Mouse (Mus musculus) midbrain, embryonic 14.5 days (tissue): Measurements from ENCODE around the gene Zfp1. TPM values are rescaled to one million over a fixed set of nuclear protein-coding genes. Genes with fewer than 3 reads are reported as not detected.

Experiments
- ATAC-seq: fragments of 200-750 bp; cut with Nextera tagmentation; 2 replicates; pipeline ENCODE4 v1.8.0; 2017; ENCODE audit warnings: moderate number of reproducible peaks, moderate library complexity; ENCODE audit not compliant: low FRiP score, low TSS enrichment
- DNase-seq: peaks from one replicate; pipeline ENCODE4 v3.0.0-alpha.2; 2015
- H3K27ac ChIP-seq: fragments of 300-500 bp; sonication (generic); replicated peaks from 2 replicates; pipeline ENCODE4 v1.5.1; 2014; ENCODE audit warnings: mild to moderate bottlenecking, low read depth, low read length, moderate library complexity
- H3K27me3 ChIP-seq: fragments of 300-500 bp; sonication (generic); 2 replicates; pipeline ENCODE4 v1.6.1; 2014; ENCODE audit warnings: low read length, control low read depth, mixed read lengths; ENCODE audit not compliant: control insufficient read depth, insufficient read depth
- H3K36me3 ChIP-seq: fragments of 300-500 bp; sonication (generic); 2 replicates; pipeline ENCODE4 v1.6.1; 2014; ENCODE audit warnings: low read length, control low read depth; ENCODE audit not compliant: control insufficient read depth, insufficient read depth
- H3K4me1 ChIP-seq: fragments of 300-500 bp; sonication (generic); 2 replicates; pipeline ENCODE4 v1.6.1; 2014; ENCODE audit warnings: mild to moderate bottlenecking, antibody characterized with exemption, low read length, control low read depth; ENCODE audit not compliant: control insufficient read depth, insufficient read depth
- H3K4me2 ChIP-seq: fragments of 300-500 bp; sonication (generic); 2 replicates; pipeline ENCODE4 v1.6.1; 2014; ENCODE audit warnings: mild to moderate bottlenecking, low read length, moderate library complexity
- H3K4me3 ChIP-seq: fragments of 300-500 bp; sonication (generic); replicated peaks from 2 replicates; pipeline ENCODE4 v1.5.1; 2014; ENCODE audit warnings: low read depth, low read length
- H3K9ac ChIP-seq: fragments of 300-500 bp; sonication (generic); replicated peaks from 2 replicates; pipeline ENCODE4 v1.6.1; 2014; ENCODE audit warnings: mild to moderate bottlenecking, low read length, moderate library complexity
- H3K9me3 ChIP-seq: fragments of 300-500 bp; sonication (generic); 2 replicates; pipeline ENCODE4 v1.6.1; 2016; ENCODE audit warnings: low read length, control low read depth, mixed read lengths; ENCODE audit not compliant: control insufficient read depth
- WGBS: fragments of 180-500 bp; shearing (Covaris S2); extraction: QIAGEN DNeasy Blood & Tissue Kit; methylation state at CpG from one replicate; pipeline ENCODE4 v1.1.7; 2014; 5-methylcytosine and 5-hydroxymethylcytosine counted together
- polyA plus RNA-seq: library from polyadenylated mRNA; unstranded; fragments of >200 nt; fragmentation: Nextera tagmentation; extraction: Ambion mirVana; gene quantifications from 2 replicates; pipeline ENCODE4 v1.2.1, GENCODE M21; 2014

The Zfp1 gene
- polyA plus RNA-seq, 1 experiment from 2014 or later: 33.8 TPM

- ATAC-seq: no peak
- WGBS: 97% methylated on average over 4 of the region's 4 CpGs
- H3K4me1 ChIP-seq: peaks cover 6% of the 10 kb centered on the region; the same call in 1 of the 2 replicates
These were observed 41.2 kb upstream of the Zfp1 start for GRCm38 (mm10) chr8:111602050-111602449.

GRCm38 (mm10) chr8:111604986-111605385 lies 38.2 kb upstream of the Zfp1 start:
- no peaks in the 10 kb centered on the region for H3K4me1 ChIP-seq
- 0 out of 2 replicates have a peak, but pooled peaks cover 4% of the 10 kb centered on the region for H3K36me3 ChIP-seq
- no peak overlapping the region for H3K4me2 ChIP-seq
- H3K9me3 ChIP-seq: no peaks in the 10 kb centered on the region
- DNase-seq: no peak
- WGBS: 95% methylated on average over 2 of the region's 2 CpGs
- no peak for ATAC-seq
- no peak overlapping the region for H3K27ac ChIP-seq
- no peak overlapping the region for H3K9ac ChIP-seq
- no peaks in the 10 kb centered on the region for H3K27me3 ChIP-seq
- H3K4me3 ChIP-seq: no peak overlapping the region

More at GRCm38 (mm10) chr8:111602050-111602449, 41.2 kb upstream of the Zfp1 start:
- no peak for DNase-seq
- H3K4me3 ChIP-seq: no peak overlapping the region
- no peaks in the 10 kb centered on the region for H3K27me3 ChIP-seq
- no peaks in the 10 kb centered on the region for H3K36me3 ChIP-seq
- no peak overlapping the region for H3K4me2 ChIP-seq
- no peak overlapping the region for H3K27ac ChIP-seq
- no peaks in the 10 kb centered on the region for H3K9me3 ChIP-seq
- no peak overlapping the region for H3K9ac ChIP-seq

- Histone ChIP-seq H3K27me3 (no peaks in the 10 kb centered on the region), H3K4me2 (no peak overlapping the region), H3K4me1 (no peaks in the 10 kb centered on the region), H3K9ac (no peak overlapping the region), H3K4me3 (no peak overlapping the region), H3K9me3 (no peaks in the 10 kb centered on the region), H3K27ac (no peak overlapping the region), H3K36me3 (0 out of 2 replicates have a peak, but pooled peaks cover 7% of the 10 kb centered on the region)
- WGBS: 93% methylated on average over 9 of the region's 9 CpGs
- DNase-seq (no peak), ATAC-seq (no peak)
These were observed 36.2 kb upstream of the Zfp1 start for GRCm38 (mm10) chr8:111606961-111607360.

GRCm38 (mm10) chr8:111607414-111607813 lies 35.8 kb upstream of the Zfp1 start:
- ATAC-seq (no peak), DNase-seq (no peak)
- WGBS: 98% methylated on average over 7 of the region's 7 CpGs

GRCm38 (mm10) chr8:111613181-111613580 lies 30.0 kb upstream of the Zfp1 start:
- H3K4me2 ChIP-seq: no peak overlapping the region

More at GRCm38 (mm10) chr8:111607414-111607813, 35.8 kb upstream of the Zfp1 start:
- no peaks in the 10 kb centered on the region for H3K9me3 ChIP-seq
- H3K4me3 ChIP-seq: no peak overlapping the region
- H3K36me3 ChIP-seq: peaks cover 11% of the 10 kb centered on the region; the same call in 1 of the 2 replicates
- H3K4me1 ChIP-seq: no peaks in the 10 kb centered on the region
- no peaks in the 10 kb centered on the region for H3K27me3 ChIP-seq
- H3K4me2 ChIP-seq: no peak overlapping the region
- H3K9ac ChIP-seq: no peak overlapping the region
- H3K27ac ChIP-seq: no peak overlapping the region

GRCm38 (mm10) chr8:111614786-111615701 lies 28.2 kb upstream of the Zfp1 start:
- Histone ChIP-seq H3K9ac (no peak overlapping the region), H3K9me3 (no peaks in the 10 kb centered on the region), H3K4me1 (0 out of 2 replicates have a peak, but pooled peaks cover 6% of the 10 kb centered on the region), H3K27me3 (no peaks in the 10 kb centered on the region), H3K27ac (no peak overlapping the region), H3K36me3 (peaks cover 20% of the 10 kb centered on the region), H3K4me3 (no peak overlapping the region), H3K4me2 (no peak overlapping the region)
- 91% methylated on average over 6 of the region's 6 CpGs for WGBS
- ATAC-seq (no peak), DNase-seq (no peak)

More at GRCm38 (mm10) chr8:111613181-111613580, 30.0 kb upstream of the Zfp1 start:
- Histone ChIP-seq H3K4me1 (0 out of 2 replicates have a peak, but pooled peaks cover 6% of the 10 kb centered on the region), H3K36me3 (peaks cover 13% of the 10 kb centered on the region; the same call in 1 of the 2 replicates), H3K4me3 (no peak overlapping the region), H3K9me3 (no peaks in the 10 kb centered on the region), H3K27me3 (no peaks in the 10 kb centered on the region), H3K27ac (no peak overlapping the region), H3K9ac (no peak overlapping the region)
- ATAC-seq: no peak
- no peak for DNase-seq
- 85% methylated on average over 5 of the region's 5 CpGs for WGBS

GRCm38 (mm10) chr8:111617812-111618211 lies 25.4 kb upstream of the Zfp1 start:
- ATAC-seq: no peak
- Histone ChIP-seq H3K27ac (no peak overlapping the region), H3K9ac (no peak overlapping the region), H3K27me3 (no peaks in the 10 kb centered on the region), H3K4me1 (0 out of 2 replicates have a peak, but pooled peaks cover 6% of the 10 kb centered on the region), H3K36me3 (peaks cover 30% of the 10 kb centered on the region), H3K9me3 (no peaks in the 10 kb centered on the region), H3K4me3 (no peak overlapping the region), H3K4me2 (no peak overlapping the region)
- no peak for DNase-seq
- 57% methylated on average over 6 of the region's 6 CpGs for WGBS

- ATAC-seq (no peak), DNase-seq (no peak)
- Histone ChIP-seq H3K27ac (no peak overlapping the region), H3K9me3 (no peaks in the 10 kb centered on the region), H3K36me3 (peaks cover 35% of the 10 kb centered on the region), H3K27me3 (no peaks in the 10 kb centered on the region), H3K4me2 (no peak overlapping the region), H3K9ac (no peak overlapping the region), H3K4me3 (no peak overlapping the region), H3K4me1 (0 out of 2 replicates have a peak, but pooled peaks cover 6% of the 10 kb centered on the region)
- WGBS: 94% methylated on average over 4 of the region's 4 CpGs
These were observed 24.9 kb upstream of the Zfp1 start for GRCm38 (mm10) chr8:111618273-111618672.
